Mouse (Mus musculus): ENCODE data around the gene Sorcs1.
A peak's percentile ranks its signal among the peaks of the same experiment; 100 is the strongest.

Sorcs1 gene

DNA sequence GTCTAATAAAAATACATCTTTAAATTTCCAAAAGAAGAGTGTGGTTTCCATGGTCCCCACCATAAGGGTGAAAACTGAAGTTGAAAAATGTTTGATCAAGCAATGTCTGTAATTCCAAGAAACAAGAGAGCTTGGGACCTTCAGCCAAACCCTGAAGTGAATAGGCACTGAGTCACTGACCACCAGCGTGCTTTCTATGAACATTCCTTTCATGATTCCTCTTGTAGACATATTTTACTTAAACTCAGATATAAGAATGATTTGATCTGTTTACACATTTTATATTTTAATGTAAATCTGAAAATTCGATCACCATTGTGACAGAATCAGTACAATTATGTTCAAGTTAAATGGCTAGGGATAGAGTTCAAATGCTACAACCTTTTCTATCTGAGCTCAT is 112.1 kb downstream of the Sorcs1 start:
- no peak for DNase-seq (ENCODE audit: low spot score in 2 of 2)

DNA sequence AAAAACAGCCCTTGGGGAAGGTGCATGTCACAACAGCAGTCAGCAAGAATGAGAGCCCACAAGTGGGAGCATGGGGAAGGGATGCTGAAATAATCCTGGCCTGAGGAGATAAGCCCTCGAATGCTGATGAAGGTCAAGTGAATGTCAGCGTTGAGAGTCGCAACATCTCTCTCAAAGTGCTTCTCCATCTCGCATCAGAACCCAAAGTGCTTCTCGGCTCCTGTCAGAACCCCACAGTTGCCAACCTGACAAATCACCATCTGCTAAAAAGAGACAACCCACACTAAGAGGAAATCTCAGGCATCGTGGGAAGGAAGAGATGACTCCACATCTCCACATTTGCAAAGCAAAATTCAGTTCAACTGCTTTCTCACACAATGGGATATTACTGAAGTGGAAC is 119.7 kb downstream of the Sorcs1 start:
- no peak for DNase-seq (ENCODE audit: low spot score in 2 of 2)

DNA sequence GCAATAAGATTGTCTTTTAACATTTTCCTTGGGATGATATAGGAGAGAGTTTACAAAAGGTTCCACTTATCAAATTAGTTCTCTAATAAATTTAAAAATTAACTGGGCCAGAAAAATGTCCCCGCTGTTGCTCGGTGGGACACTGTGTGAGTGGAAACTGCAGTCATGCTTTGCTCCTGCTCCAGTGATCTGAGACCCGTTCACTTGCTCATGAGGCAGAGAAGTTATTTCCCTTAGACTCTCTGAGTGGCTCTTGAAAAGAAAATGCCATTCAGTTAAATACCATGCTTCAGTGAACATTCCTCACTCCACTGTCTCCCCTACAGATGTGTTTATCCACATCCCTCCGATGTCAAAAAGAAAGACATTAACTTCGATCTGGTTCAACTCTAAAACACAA is 144.4 kb downstream of the Sorcs1 start:
- no peak for DNase-seq (ENCODE audit: low spot score in 2 of 2)

DNA sequence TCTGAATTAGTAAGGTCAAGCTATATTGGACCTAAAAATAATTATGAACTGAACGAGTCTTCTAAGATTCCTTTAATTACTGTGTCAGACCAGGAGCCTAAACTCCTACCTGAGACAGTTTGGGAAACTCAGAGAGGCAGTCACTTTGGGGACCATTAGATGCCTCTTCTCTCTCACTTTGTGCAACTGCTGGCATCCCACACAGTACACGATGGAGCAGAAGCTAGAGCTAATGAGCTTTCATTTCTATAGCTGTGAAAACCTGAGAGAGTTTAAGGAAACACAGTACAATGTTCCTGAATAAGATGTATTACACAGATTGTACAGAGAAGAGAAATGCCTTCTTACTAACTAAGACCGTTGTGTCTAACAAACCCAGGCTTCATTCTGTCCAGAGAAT is 150.6 kb downstream of the Sorcs1 start:
- no peak for DNase-seq (ENCODE audit: low spot score in 2 of 2)

DNA sequence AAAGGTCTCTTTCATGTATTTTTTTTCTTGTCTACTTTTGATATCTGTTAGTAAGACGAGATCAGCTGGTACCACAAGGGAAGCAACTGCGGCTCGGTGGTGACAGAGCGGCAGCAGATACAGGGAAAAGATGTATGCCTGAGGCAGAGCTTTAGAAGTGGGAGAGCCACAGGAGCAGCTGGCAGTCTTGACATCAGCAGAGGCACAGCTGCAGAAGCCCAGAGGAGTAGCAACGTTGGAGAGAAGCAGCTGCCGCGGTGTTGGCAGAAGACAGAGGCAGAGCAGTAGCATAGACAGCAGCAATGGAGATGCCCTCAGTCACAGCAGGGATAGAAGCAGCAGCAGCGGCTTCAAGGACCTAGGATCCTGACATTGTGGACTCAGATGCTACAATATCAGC is 152.4 kb downstream of the Sorcs1 start:
- no peak for DNase-seq (ENCODE audit: low spot score in 2 of 2)

DNA sequence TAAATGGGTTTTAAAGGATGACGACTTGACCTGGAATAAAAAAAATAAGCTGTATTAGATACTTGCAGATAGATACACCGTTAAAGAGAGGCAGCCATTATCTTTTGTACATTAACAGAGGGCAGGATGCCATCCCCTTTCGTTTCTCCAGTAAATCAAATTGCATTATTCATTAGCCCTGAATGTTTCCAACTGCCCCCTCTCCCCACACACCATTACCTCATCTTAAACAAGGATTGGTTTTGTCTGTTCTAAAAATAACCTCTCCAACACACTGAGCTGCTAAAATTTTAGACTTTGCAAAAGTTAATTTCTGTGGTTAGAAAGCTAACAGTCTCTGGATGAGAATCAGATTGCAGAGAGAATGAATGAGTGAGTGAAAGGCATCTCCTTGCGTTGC is 156.5 kb downstream of the Sorcs1 start:
- no peak for DNase-seq (ENCODE audit: low spot score in 2 of 2)

DNA sequence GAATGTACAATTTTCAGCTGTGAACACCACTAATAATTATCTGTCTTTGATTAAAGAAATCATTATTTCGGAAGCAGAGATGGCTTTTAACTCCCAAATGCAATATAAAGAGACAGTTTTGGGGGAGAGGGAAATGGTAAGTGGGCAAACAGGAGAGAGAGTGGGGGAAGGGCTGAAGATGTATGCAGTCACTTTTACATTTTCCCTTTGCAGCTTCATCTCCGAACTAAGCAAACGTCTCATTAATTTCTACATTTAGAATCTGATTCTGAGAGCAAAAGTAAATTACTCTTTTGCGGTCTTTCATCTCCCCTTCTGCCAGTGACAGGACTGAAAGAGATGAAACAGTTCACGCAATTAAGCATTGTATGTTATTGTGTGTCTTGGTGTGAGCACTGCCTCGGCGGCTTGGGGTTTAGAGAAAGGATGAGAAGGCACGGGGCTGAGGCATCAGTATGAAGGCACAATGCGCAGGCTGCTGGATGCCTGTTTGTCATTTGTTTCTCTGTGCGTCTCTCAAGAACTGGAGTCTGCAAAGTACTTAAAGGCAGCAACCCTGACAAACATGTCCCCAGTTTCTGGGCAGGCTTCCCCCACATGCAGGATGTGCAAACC is 163.3 kb downstream of the Sorcs1 start:
- no peak for DNase-seq (ENCODE audit: low spot score in 2 of 2)

DNA sequence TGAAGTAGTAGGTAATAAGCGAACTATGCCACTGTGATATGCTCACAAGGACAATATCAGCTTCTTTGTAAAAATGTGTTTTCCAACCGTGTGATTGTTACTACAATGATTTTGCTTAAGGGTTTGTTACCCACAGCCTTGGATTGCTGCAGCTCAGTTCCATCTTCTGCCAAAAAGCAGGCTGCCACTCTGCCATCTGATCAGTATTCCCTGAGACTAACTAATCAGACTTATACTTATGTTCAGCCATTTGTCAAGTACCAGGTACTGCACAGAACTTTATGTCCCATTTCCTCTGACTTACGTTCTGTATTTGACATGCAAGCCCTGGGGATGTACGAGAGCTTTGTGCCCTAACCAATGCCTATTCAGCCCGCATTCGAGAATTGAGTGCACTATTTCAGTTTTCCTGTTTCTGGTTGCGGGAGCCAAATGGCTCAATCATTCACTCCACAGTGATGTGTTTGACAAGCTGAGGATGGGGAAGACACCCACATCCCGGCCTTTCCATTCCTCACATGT is 164.1 kb downstream of the Sorcs1 start:
- no peak for DNase-seq (ENCODE audit: low spot score in 2 of 2)

DNA sequence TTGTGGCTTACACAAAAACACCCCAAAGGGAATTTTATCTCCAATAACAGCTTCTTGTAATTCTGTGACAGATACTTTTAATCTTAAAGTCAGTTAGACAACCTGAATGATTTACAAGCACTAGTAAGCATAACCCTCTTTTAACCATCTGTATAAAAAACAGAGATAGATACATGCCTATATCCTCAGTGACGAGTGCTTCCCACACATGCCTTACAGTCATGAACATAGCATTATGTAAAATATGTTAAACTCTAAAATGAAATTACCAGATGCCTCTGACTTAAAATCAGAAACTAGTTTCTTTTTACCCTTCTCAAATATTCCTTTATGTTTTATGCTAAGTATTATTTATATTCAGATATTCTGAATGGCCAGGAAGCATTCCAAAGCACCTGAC is 175.6 kb downstream of the Sorcs1 start:
- no peak for DNase-seq (ENCODE audit: low spot score in 2 of 2)

DNA sequence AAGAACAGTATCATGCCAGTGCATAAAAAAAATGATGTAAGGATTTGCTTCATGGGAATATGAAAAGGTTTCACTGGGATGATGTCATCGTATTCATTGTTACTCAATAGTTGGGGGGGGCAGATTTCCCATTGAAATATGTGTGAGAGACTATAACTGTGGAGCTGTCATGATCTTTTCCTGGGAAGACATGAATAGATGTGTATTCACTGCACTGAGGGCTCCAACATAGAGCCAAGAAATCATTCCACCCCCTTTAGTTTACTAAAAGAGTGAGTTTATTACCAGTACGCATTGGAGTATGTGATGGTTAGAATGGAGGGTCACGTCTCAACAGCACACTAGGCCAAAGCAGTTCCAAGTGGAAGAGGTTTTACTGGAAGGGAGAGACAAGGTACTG is 187.3 kb downstream of the Sorcs1 start:
- DNase-seq (ENCODE audit: low spot score in 2 of 2): no peak

DNA sequence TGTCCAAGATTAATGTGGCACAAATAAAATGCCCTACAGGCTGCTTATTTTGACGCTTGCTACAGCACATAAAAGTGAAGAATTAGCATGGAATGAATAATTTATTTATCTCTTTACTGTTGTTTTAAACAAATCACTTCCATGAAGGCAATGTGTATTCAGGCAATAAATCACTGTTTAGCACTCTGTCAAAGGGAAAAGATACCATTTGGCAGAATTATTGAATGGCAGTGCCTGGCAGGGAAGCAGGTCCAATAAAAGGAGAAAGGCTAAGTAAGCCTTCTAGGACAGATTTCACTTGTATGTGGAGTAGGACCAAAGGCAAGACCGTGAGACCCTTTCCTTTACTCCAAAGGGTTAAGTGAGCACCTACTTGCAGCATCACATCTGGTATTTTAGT is 187.7 kb downstream of the Sorcs1 start:
- DNase-seq (ENCODE audit: low spot score in 2 of 2): no peak

DNA sequence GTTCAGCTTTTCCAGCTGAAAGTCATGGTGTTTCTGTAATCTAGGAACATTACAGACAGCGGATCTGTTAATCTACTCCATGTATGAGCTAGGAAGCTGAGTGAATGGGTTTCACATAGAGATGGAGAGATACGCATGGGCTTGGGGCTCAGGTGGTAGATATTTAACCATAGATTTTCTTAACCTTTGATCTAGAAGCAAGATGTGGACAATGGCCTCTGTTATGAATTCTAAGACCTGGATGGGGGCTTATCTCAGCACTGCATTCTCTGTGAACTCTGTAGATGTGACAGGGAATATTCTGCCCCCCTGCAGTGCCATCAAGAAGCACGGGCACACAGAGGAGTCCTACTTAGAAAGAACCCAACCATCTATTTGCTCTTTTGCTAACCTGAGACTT is 188.7 kb downstream of the Sorcs1 start:
- no peak for DNase-seq (ENCODE audit: low spot score in 2 of 2)

DNA sequence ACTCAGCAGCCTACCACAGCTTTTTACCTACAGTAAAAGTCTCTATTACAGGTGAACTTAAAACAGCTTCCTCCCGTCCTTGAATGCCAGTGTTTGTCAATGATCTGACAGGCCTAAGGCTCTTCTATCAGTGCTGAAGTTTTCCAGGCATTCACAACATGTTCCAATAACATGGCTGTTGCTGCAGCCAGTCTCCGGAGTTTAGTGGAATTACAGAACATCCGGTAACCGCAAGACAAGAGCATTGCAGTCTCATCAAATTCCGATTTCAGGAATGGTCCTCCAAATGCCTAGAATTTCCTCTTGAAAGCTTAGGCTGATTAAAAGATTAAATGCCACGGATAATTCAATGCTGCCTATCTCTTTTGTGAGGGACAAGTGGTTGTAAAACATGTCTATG is 190.0 kb downstream of the Sorcs1 start:
- no peak for DNase-seq (ENCODE audit: low spot score in 2 of 2)

DNA sequence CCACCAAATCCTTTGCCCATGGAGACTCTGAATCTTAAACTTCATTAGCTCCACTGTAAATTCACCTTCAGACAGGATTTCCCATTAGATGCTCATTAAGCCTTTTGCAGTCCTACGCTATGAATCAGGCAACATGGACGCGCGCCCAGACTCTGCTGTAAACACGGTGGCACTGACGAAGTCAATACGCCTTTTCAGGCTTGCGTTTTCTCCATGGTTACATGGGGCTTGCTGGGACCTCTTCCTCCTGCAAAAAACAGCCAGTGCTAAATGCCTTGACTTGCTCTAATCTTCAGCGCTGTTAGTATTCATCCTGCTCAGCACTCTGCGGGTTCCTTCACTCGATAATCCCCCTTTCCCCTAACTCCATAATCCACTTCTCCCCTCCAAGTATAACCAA is 190.7 kb downstream of the Sorcs1 start:
- DNase-seq (ENCODE audit: low spot score in 2 of 2): peak in 1 of 2 experiments; percentile 20

DNA sequence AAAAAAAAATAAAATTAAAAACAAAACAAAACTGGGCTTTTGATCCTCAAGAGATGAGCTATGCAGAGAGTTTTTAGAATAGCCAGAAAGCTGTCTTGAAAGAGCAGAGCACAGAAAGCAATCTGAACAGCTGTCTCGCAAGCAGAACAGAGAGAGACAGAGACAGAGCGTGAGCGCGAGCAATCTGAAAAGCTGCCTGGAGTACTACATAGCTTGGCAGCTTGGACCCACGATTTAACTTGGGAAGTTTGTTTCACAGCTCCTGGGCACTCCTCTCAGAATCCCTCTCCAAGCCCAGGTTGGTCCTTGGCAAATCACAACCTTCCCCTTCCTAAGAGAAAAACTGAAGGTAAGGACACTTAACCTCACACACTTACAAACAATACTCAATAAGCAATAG is 192.1 kb downstream of the Sorcs1 start:
- no peak for DNase-seq (ENCODE audit: low spot score in 2 of 2)

DNA sequence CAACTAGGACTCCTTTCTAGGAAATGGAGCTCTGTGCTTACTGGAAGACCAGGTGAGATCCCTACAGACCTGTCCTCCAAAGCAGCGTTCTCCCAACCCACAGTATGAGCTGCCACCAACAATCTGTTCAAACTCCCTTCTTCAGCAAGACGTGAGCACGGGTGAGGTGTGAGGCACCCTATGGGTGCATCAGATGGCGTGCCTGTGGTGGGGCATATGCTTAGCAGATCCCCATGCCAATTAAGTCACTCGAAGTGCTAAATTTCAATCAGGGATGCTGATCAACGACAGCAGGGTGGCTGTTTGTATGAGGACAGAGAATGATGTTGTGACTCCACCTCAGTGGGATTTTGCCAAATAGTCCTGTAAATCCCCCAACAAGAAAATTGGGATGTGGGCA is 201.7 kb downstream of the Sorcs1 start:
- no peak for DNase-seq (ENCODE audit: low spot score in 2 of 2)

DNA sequence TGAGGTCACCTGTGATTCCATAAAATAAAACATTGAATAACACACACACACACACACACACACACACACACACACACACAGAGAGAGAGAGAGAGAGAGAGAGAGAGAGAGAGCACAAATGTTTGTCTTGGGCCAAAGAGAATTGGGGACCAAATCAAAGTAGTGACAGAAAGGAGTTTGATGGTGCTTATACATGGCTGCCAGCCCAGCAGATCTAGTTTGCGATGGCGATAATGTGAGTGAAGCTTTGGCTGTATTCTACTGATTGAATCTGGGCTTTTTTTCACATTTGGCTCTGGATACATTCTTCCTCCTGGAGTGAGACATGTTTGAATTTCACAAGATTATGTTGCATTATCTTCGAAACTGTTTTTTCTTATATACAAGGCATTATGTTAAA is 209.9 kb downstream of the Sorcs1 start:
- no peak for DNase-seq (ENCODE audit: low spot score in 2 of 2)

DNA sequence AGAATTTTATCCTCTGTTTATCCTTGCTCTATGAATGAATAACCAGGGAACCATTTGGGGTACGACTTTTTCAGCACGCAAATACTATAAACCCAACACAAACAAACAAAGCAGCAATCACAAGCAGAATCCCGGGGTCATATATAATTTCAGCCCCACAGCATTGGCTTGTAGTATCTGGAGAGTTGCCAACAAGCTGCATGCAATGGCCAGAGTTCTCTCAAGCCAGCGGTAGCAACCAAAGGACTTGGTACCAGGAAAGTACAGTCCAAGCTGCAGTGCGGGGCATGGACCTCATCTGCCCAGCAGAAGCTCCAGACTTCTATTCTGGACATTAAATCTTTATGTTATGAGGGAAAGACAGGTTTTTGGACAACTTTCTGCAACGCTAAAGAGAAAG is 213.6 kb downstream of the Sorcs1 start:
- DNase-seq (ENCODE audit: low spot score in 2 of 2): no peak

DNA sequence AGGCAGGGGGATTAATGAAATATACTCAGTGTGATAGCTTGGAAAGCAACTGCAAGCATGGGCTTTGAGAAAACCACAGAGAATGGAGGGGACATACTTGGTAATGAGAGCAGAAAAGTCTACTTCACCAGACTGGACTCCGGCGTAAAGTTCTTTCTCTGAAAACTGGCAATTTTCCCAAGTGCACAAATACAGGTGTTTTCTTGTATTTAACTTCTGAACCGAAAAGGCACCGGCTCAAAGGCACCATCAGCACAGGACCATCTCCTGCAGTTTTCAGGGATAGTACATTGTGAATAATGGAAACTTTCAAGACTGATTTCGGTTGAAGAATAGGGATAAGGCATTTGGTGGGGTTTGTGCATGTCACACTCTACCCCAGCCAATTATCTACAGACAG is 219.9 kb downstream of the Sorcs1 start:
- DNase-seq (ENCODE audit: low spot score in 2 of 2): no peak

DNA sequence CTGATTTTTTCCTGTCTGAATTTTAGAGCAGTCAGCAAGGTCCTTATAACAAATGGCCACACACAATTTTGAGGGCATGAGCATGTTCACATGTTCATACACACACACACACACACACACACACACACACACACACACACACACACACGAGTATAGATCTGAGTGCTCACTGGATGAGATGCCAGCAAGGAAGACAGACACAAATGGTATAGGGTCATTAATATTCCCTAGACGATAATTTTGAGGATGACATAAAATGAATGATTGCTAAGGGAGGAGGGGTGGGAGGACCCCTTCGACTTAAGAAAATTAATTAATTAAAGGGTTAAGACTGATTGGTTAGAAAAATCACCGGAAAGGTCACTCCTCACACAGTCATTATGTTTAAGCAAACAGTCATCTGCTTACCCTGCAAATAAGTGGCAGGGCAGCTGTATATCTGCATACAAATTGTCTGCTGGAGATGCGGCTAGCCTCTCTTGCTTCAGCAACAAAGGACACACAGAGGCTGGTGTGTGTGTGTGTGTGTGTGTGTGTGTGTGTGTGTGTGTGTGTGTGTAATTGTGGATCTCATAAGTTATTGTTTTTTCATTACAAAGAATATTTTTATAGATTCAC is 221.1 kb downstream of the Sorcs1 start:
- no peak for DNase-seq (ENCODE audit: low spot score in 2 of 2)

DNA sequence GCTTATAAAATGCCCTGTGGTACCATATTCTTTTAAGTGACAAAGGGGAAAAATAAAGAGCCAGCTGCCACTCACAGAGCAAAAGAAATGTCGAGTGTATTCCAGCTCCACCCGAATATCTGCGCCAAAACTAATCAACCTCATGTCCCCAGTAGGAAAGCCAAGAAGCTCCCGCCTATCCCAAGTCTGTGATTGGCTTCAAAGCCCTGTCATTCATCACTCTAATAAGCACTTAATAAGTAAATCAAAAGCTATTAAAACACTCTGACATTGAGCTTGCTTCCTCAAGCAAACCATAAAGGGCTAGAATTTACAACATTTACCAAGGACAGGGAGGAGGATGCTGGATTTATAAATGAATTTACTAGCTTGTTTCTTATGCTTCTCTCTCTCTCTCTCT is 237.3 kb downstream of the Sorcs1 start:
- no peak for DNase-seq (ENCODE audit: low spot score in 2 of 2)

DNA sequence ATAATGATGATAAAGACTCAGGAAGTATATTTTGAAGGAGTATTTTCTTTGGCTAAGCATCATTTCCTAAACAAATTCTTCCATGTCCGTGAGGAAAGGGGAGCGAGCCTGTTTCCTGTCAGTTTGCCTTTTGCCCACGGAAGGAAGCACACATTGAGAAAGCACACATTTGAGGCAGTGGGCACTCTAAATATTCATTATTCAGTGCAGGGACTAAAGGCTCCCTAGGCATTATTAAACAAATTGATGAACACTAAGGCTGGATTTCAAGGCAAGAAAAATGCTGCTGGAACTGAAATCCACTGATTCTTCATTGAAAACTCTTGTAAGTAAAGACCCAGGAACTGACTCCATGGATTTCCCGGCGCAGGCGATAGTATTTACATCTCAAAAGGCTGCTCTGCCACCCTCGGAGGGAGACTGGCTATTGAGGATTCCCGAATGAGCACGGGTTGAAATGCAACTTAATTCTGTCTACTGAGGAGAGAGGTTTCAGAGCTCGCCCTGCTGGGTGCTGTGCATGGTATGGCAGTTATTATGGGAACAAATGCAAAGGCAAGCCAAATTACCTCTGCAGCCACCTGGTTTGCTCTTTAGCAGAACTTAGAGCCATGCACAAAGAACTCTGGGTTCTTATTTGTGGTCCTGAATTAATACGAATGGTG is 238.1 kb downstream of the Sorcs1 start:
- DNase-seq (ENCODE audit: low spot score in 2 of 2): no peak

DNA sequence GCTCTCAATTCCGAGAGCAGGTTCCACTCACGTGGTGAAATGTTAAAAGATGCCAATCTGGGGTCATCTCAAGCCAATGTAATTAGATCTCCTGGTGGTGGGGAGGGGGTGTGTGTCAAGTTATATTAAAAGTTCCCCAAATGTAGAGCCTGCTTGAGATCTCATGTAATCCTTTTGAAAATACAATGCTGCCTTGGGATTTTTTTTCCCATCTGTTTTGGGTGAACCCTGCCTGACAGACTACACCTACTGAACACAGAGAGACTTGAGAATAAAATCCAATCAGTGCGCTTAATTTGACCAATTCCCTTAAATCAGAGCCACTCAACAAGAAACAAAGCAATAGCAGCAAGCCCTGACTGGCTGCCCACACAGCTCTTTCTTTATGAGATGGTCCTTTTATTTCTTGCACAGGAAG is 239.0 kb downstream of the Sorcs1 start:
- no peak for DNase-seq (ENCODE audit: low spot score in 2 of 2)

Data from urinary bladder, adult 18-20 months (tissue).